Mouse (Mus musculus): ENCODE measurements around the gene Ccdc122.

DNA sequence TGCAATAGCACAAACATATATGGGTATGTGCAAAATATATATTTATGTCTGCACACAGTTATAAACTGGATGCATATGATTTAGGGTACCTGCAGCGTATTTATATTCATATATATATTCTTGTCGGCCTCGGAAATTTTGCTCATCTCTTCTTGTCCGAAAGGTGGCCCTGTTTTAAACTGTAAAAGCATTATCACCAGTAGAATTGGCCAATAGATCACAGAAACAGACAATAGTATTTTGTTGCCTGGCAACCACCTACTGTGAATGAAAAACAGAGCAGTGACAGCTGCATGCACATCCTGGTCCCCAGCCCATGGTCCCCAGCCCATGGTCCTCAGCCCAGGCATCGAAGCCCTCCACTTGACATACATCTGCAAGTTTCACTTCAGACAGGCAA lies 122.8 kb downstream of the Ccdc122 start:
- TF ChIP-seq POLR2A (IDR thresholded peaks at IDR 0.05; ENCODE audit: low read depth, low read length) = no peak
- TF ChIP-seq CTCF (IDR thresholded peaks at IDR 0.05; ENCODE audit: extremely low read depth, insufficient read length, insufficient replicate concordance, low read depth, low read length) = no peak
